Mouse (Mus musculus) thymus, adult 2 months (tissue): ENCODE measurements around the gene Dna2. TPM values are rescaled to one million over a fixed set of nuclear protein-coding genes. Genes with fewer than 3 reads are reported as not detected.

Source experiments
- DNase-seq: peaks from one replicate; pipeline ENCODE4 v3.0.0; 2021
- H3K27ac ChIP-seq: fragments of 200-500 bp; 2 replicates; pipeline ENCODE4 v1.5.1; 2012; ENCODE audit warnings: low read length, control low read depth; ENCODE audit not compliant: control insufficient read depth, insufficient read depth
- H3K27me3 ChIP-seq: fragments of 200-500 bp; 2 replicates; pipeline ENCODE4 v1.6.1; 2012; ENCODE audit warnings: mild to moderate bottlenecking, low read length, moderate library complexity, mixed read lengths; ENCODE audit not compliant: control insufficient read depth, insufficient read depth
- H3K36me3 ChIP-seq: fragments of 200-500 bp; 2 replicates; pipeline ENCODE4 v1.6.1; 2012; ENCODE audit warnings: mild to moderate bottlenecking, low read length, moderate library complexity; ENCODE audit not compliant: control insufficient read depth, insufficient read depth
- H3K4me1 ChIP-seq: fragments of 200-500 bp; replicated peaks from 2 replicates; pipeline ENCODE4 v1.6.1; 2012; ENCODE audit warnings: low read length; ENCODE audit not compliant: control insufficient read depth, insufficient read depth
- H3K4me3 ChIP-seq: fragments of 200-500 bp; 2 replicates; pipeline ENCODE4 v1.5.1; 2012; ENCODE audit warnings: mild to moderate bottlenecking, low read length, control low read depth, moderate library complexity; ENCODE audit not compliant: control insufficient read depth, insufficient read depth
- CTCF ChIP-seq: fragments of 200-500 bp; IDR thresholded peaks from 2 replicates; pipeline ENCODE4 v1.5.1; 2012; ENCODE audit warnings: mild to moderate bottlenecking, control low read depth, low read length, moderate library complexity, borderline replicate concordance; ENCODE audit not compliant: control insufficient read depth, poor library complexity, insufficient read depth; ENCODE audit errors: extremely low read depth
- POLR2A ChIP-seq: fragments of 200-500 bp; IDR thresholded peaks from 2 replicates; pipeline ENCODE4 v1.6.1; 2012; ENCODE audit warnings: mild to moderate bottlenecking, low read length, control low read depth, moderate library complexity; ENCODE audit not compliant: control insufficient read depth, poor library complexity, insufficient read depth; ENCODE audit errors: extremely low read depth
- WGBS: fragments of 180-500 bp; shearing (Covaris S2); methylation state at CpG from one replicate; pipeline ENCODE4 v1.1.7; 2018; 5-methylcytosine and 5-hydroxymethylcytosine counted together
- polyA plus RNA-seq: library from polyadenylated mRNA; depleted of rRNA; stranded (reverse); fragments of >200 nt; gene quantifications from 2 replicates; pipeline ENCODE4 v1.2.3, GENCODE M21; 2012; rRNA removed

Gene Dna2
- polyA plus RNA-seq, 1 experiment, result 20.0 TPM

DNA sequence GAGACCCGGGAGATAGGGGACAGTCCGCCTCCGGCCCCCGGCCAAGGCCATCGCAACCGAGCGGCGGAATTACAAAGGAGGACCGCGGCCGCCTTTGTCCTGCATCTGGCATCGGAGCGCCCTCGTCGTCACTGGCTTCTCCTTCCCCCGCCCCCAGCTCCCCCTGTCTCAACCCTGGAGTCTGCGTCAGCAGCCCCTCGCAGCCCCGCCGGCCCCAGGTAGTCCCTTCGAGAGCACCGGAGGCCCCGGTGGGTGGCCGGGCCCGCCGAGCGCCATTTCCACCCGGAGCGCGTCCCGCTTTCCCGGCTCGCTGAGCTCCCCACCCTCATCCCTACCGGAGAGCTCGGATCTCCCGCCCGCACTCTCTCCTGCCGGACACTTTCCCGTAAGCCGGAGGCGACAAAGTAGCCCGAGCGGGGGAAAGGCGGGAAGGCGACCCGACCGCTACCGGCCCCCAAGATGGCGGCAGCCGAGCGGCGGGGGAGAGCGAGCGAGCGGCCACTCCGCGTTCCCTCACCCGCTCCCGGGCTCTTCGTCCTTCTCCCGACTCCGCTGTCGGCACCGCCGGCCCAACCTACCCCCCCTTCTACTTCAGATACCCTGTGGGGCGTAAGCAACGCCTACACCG, 76.4 kb downstream of the Dna2 start:
- Histone ChIP-seq H3K4me3 (peak overlapping the region; percentile 71), H3K36me3 (no peaks in the 10 kb centered on the region), H3K27ac (peak overlapping the region; percentile 82), H3K27me3 (no peaks in the 10 kb centered on the region), H3K4me1 (peaks cover 11% of the 10 kb centered on the region)
- DNase-seq, result peak; percentile 69
- TF ChIP-seq POLR2A (no peak), CTCF (no peak)
- WGBS, result under 1% methylated on average over 67 of the region's 68 CpGs

Other genes starting within 250 kb of the Dna2 start
- gene Stox1, start 220.9 kb upstream of the Dna2 start, polyA plus RNA-seq, result 1.0 and 2.0 TPM in 2 replicates
- 171 and 180 TPM in 2 replicates for gene Ccar1, start 154.7 kb upstream of the Dna2 start, polyA plus RNA-seq
- 5.7 and 6.7 TPM in 2 replicates for gene Tet1, start 38.0 kb upstream of the Dna2 start, polyA plus RNA-seq
- 24.0 and 34.0 TPM in 2 replicates for gene Slc25a16, start 26.4 kb upstream of the Dna2 start, polyA plus RNA-seq
- gene Rufy2, start 33.2 kb downstream of the Dna2 start, polyA plus RNA-seq, result 7.5 and 8.0 TPM in 2 replicates
- gene Hnrnph3, start 77.2 kb downstream of the Dna2 start, polyA plus RNA-seq, result 22.8 and 27.2 TPM in 2 replicates
- 0.42 and 0.62 TPM in 2 replicates for gene Pbld2, start 77.3 kb downstream of the Dna2 start, polyA plus RNA-seq
- 0.23 and 0.55 TPM in 2 replicates for gene Pbld1, start 113.1 kb downstream of the Dna2 start, polyA plus RNA-seq
- 0.05 TPM in 1 of 2 replicates, not detected in the other for gene Atoh7, start 152.6 kb downstream of the Dna2 start, polyA plus RNA-seq